Mouse (Mus musculus): Measurements from ENCODE around the gene Itih2. TPM values are rescaled to one million over a fixed set of nuclear protein-coding genes. Genes with fewer than 3 reads are reported as not detected.

The Itih2 gene
- total and polyA plus RNA-seq, 3 experiments: not detected

GRCm38 (mm10) chr2:10168016-10168415, 36.8 kb upstream of the Itih2 start:
- H3K27me3 ChIP-seq (ENCODE audit: control insufficient read depth in 1 of 2, insufficient read depth in 2 of 2, low read length in 2 of 2): no peaks in the 10 kb centered on the region
- no peaks in the 10 kb centered on the region for H3K79me2 ChIP-seq (ENCODE audit: control insufficient read depth, insufficient read depth, low read length, poor library complexity)
- H3K36me3 ChIP-seq (ENCODE audit: control insufficient read depth in 1 of 2, insufficient read depth in 2 of 2, low read length in 2 of 2): no peaks in the 10 kb centered on the region
- no peak for DNase-seq (ENCODE audit: low read depth, low spot score)
- no peak overlapping the region for H3K4me3 ChIP-seq (ENCODE audit: control insufficient read depth in 1 of 2, insufficient read depth in 1 of 2, low read depth in 2 of 2, low read length in 2 of 2)
- TF ChIP-seq MXI1 (IDR thresholded peaks at IDR 0.05; ENCODE audit: low read depth, low read length) (no peak), BHLHE40 (IDR thresholded peaks at IDR 0.05; ENCODE audit: borderline replicate concordance, low read depth, low read length) (no peak), ZC3H11A (IDR thresholded peaks at IDR 0.05; ENCODE audit: low read depth, low read length) (no peak), KAT2A (conservative IDR thresholded peaks at IDR 0.05; ENCODE audit: low read depth, low read length) (no peak), TAL1 (IDR thresholded peaks at IDR 0.05; ENCODE audit: low read length) (no peak), MAFK (IDR thresholded peaks at IDR 0.05; ENCODE audit: borderline replicate concordance, low read depth, low read length) (no peak)
- no peak overlapping the region for H3K9ac ChIP-seq (ENCODE audit: control insufficient read depth, low read depth, low read length, poor library complexity, severe bottlenecking)
- peaks cover 0 to 11% of the 10 kb centered on the region in 2 experiments; a peak in 1 of 4 replicates for H3K4me1 ChIP-seq (ENCODE audit: control insufficient read depth in 1 of 2, insufficient read depth in 2 of 2, low read length in 2 of 2)
- H3K27ac ChIP-seq (ENCODE audit: control insufficient read depth, low read depth, low read length): no peak overlapping the region
- no peaks in the 10 kb centered on the region for H3K9me3 ChIP-seq (replicated peaks; ENCODE audit: insufficient read depth, low read length)

- no peak overlapping the region; a peak in 1 of 4 replicates for H3K4me3 ChIP-seq (ENCODE audit: control insufficient read depth in 1 of 2, insufficient read depth in 1 of 2, low read depth in 2 of 2, low read length in 2 of 2)
- no peaks in the 10 kb centered on the region for H3K9me3 ChIP-seq (replicated peaks; ENCODE audit: insufficient read depth, low read length)
- no peaks in the 10 kb centered on the region for H3K27me3 ChIP-seq (ENCODE audit: control insufficient read depth in 1 of 2, insufficient read depth in 2 of 2, low read length in 2 of 2)
- TF ChIP-seq TAL1 (IDR thresholded peaks at IDR 0.05; ENCODE audit: low read length) (peak; percentile 69), SIN3A (IDR thresholded peaks at IDR 0.05; ENCODE audit: low read length) (no peak)
- peak; percentile 16 for DNase-seq (ENCODE audit: low read depth, low spot score)
- H3K9ac ChIP-seq (ENCODE audit: control insufficient read depth, low read depth, low read length, poor library complexity, severe bottlenecking): no peak overlapping the region
- peaks cover 0 to 11% of the 10 kb centered on the region in 2 experiments; a peak in 1 of 4 replicates for H3K4me1 ChIP-seq (ENCODE audit: control insufficient read depth in 1 of 2, insufficient read depth in 2 of 2, low read length in 2 of 2)
- H3K36me3 ChIP-seq (ENCODE audit: control insufficient read depth in 1 of 2, insufficient read depth in 2 of 2, low read length in 2 of 2): no peaks in the 10 kb centered on the region
- no peaks in the 10 kb centered on the region for H3K79me2 ChIP-seq (ENCODE audit: control insufficient read depth, insufficient read depth, low read length, poor library complexity)
- no peak overlapping the region for H3K27ac ChIP-seq (ENCODE audit: control insufficient read depth, low read depth, low read length)
Observed at GRCm38 (mm10) chr2:10167283-10167682, 36.1 kb upstream of the Itih2 start.

- no peak overlapping the region for H3K9ac ChIP-seq (ENCODE audit: control insufficient read depth, low read depth, low read length, poor library complexity, severe bottlenecking)
- no peaks in the 10 kb centered on the region for H3K27me3 ChIP-seq (ENCODE audit: control insufficient read depth in 1 of 2, insufficient read depth in 2 of 2, low read length in 2 of 2)
- H3K79me2 ChIP-seq (ENCODE audit: control insufficient read depth, insufficient read depth, low read length, poor library complexity): no peaks in the 10 kb centered on the region
- no peak overlapping the region for H3K27ac ChIP-seq (ENCODE audit: control insufficient read depth, low read depth, low read length)
- peak; percentile 42 for DNase-seq (ENCODE audit: low read depth, low spot score)
- H3K4me1 ChIP-seq (ENCODE audit: control insufficient read depth in 1 of 2, insufficient read depth in 2 of 2, low read length in 2 of 2): peaks cover 0 to 11% of the 10 kb centered on the region in 2 experiments; a peak in 1 of 4 replicates
- H3K9me3 ChIP-seq (replicated peaks; ENCODE audit: insufficient read depth, low read length): no peaks in the 10 kb centered on the region
- H3K36me3 ChIP-seq (ENCODE audit: control insufficient read depth in 1 of 2, insufficient read depth in 2 of 2, low read length in 2 of 2): no peaks in the 10 kb centered on the region
- TF ChIP-seq MAX (IDR thresholded peaks at IDR 0.05; ENCODE audit: low read length): 0 out of 2 replicates have a peak, but pooled peaks have one; percentile 38
- peak; percentile 51 for TF ChIP-seq TAL1 (IDR thresholded peaks at IDR 0.05; ENCODE audit: low read length)
- 0 out of 2 replicates have a peak, but pooled peaks have one; percentile 40 for TF ChIP-seq BHLHE40 (IDR thresholded peaks at IDR 0.05; ENCODE audit: borderline replicate concordance, low read depth, low read length)
- TF ChIP-seq MAFK (IDR thresholded peaks at IDR 0.05; ENCODE audit: borderline replicate concordance, low read depth, low read length): no peak
- TF ChIP-seq EP300 (IDR thresholded peaks at IDR 0.05; ENCODE audit: low read depth in 1 of 2, low read length in 2 of 2): 0 out of 4 replicates have a peak, but pooled peaks of 1 of the 2 experiments have one; percentile 15
- no peak for TF ChIP-seq GABPA (IDR thresholded peaks at IDR 0.05; ENCODE audit: low read depth, low read length)
- no peak overlapping the region for H3K4me3 ChIP-seq (ENCODE audit: control insufficient read depth in 1 of 2, insufficient read depth in 1 of 2, low read depth in 2 of 2, low read length in 2 of 2)
Observed at GRCm38 (mm10) chr2:10166635-10167034, 35.4 kb upstream of the Itih2 start.

Data from MEL (cell line).